Mouse (Mus musculus) forebrain, embryonic 16.5 days (tissue): ENCODE data around the gene C3. TPM values are rescaled to one million over a fixed set of nuclear protein-coding genes. Genes with fewer than 3 reads are reported as not detected.

Experiments
- microRNA-seq: library from miRNA; unstranded; fragments of <30 nt; microRNA quantifications from one replicate; pipeline ENCODE4, GENCODE M21; 2017
- polyA plus RNA-seq: library from polyadenylated mRNA; unstranded; fragments of >200 nt; fragmentation: Nextera tagmentation; extraction: Ambion mirVana; gene quantifications from 2 replicates; pipeline ENCODE4 v1.2.1, GENCODE M21; 2015

The C3 gene
- polyA plus RNA-seq, 1 experiment from 2014 or later, result 1.2 TPM

Small RNA genes lying within 50 kb of the gene (microRNA-seq; reads per million reads assigned to microRNA genes)
- gene Mir6978, result not detected

Other genes starting within 250 kb of the C3 start
- not detected in 2 replicates for gene Acer1, start 246.0 kb downstream of the C3 start, polyA plus RNA-seq
- gene Clpp, start 237.8 kb downstream of the C3 start, polyA plus RNA-seq, result 153 and 178 TPM in 2 replicates
- 40.1 and 45.8 TPM in 2 replicates for gene Alkbh7, start 230.8 kb downstream of the C3 start, polyA plus RNA-seq
- 0.60 and 1.0 TPM in 2 replicates for gene Pspn, start 228.1 kb downstream of the C3 start, polyA plus RNA-seq
- 84.3 and 90.1 TPM in 2 replicates for gene Gtf2f1, start 216.8 kb downstream of the C3 start, polyA plus RNA-seq
- 0.47 and 0.83 TPM in 2 replicates for gene Gm17949, start 216.7 kb downstream of the C3 start, polyA plus RNA-seq
- 29.6 and 30.8 TPM in 2 replicates for gene Khsrp, start 196.6 kb downstream of the C3 start, polyA plus RNA-seq
- not detected in 2 replicates for gene Slc25a41, start 186.5 kb downstream of the C3 start, polyA plus RNA-seq
- gene Crb3, start 169.0 kb downstream of the C3 start, polyA plus RNA-seq, result 1.5 and 2.1 TPM in 2 replicates
- 27.8 and 33.4 TPM in 2 replicates for gene Slc25a23, start 168.3 kb downstream of the C3 start, polyA plus RNA-seq
- gene Dennd1c, start 149.6 kb downstream of the C3 start, polyA plus RNA-seq, result 2.4 and 4.2 TPM in 2 replicates
- 285 and 318 TPM in 2 replicates for gene Tubb4a, start 140.4 kb downstream of the C3 start, polyA plus RNA-seq
- 9.8 and 10.1 TPM in 2 replicates for gene Tnfsf9, start 122.8 kb downstream of the C3 start, polyA plus RNA-seq
- gene Cd70, start 78.4 kb downstream of the C3 start, polyA plus RNA-seq, result 0.30 TPM in 1 of 2 replicates, not detected in the other
- gene Tnfsf14, start 34.0 kb downstream of the C3 start, polyA plus RNA-seq, result not detected in 2 replicates
- gene Gpr108, start 20.3 kb upstream of the C3 start, polyA plus RNA-seq, result 18.2 and 18.3 TPM in 2 replicates
- gene Trip10, start 21.3 kb upstream of the C3 start, polyA plus RNA-seq, result 12.0 and 14.2 TPM in 2 replicates
- 1.1 and 1.3 TPM in 2 replicates for gene Vav1, start 51.0 kb upstream of the C3 start, polyA plus RNA-seq
- 3.0 and 3.6 TPM in 2 replicates for gene Adgre1, start 130.6 kb upstream of the C3 start, polyA plus RNA-seq